Mouse (Mus musculus): ENCODE measurements around the gene Bub1b.

DNA sequence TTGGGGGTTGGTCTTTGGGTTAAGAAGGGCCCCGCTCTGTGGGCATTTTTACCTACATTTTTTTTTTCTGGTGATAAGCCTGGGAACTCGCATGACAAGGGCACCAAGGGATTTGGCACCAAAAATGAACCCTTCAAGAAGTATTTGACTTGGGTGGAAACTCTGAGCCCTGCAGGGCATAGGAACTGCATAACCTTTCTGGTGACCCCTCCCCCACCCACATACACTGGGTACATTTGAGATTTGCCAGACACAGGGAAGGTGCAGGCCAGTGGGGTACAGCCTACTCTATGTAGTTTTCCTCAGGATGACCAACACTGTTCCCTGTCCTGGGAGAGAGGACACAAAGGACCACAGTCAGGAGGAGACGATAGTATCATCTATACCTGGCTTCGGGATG is 67.6 kb downstream of the Bub1b start:
- TF ChIP-seq MAX (IDR thresholded peaks at IDR 0.05): no peak
- TF ChIP-seq CTCF (IDR thresholded peaks at IDR 0.05; ENCODE audit: control insufficient read depth, insufficient read depth, insufficient read length): no peak

Data from C2C12 (cell line).